Mouse (Mus musculus) thymus, adult 2 months (tissue): Measurements from ENCODE around the gene Igfbp5. TPM values are rescaled to one million over a fixed set of nuclear protein-coding genes. Genes with fewer than 3 reads are reported as not detected.

Experiments used
- DNase-seq: peaks from one replicate; pipeline ENCODE4 v3.0.0; 2021
- H3K27ac ChIP-seq: fragments of 200-500 bp; 2 replicates; pipeline ENCODE4 v1.5.1; 2012; ENCODE audit warnings: low read length, control low read depth; ENCODE audit not compliant: control insufficient read depth, insufficient read depth
- H3K27me3 ChIP-seq: fragments of 200-500 bp; 2 replicates; pipeline ENCODE4 v1.6.1; 2012; ENCODE audit warnings: mild to moderate bottlenecking, low read length, moderate library complexity, mixed read lengths; ENCODE audit not compliant: control insufficient read depth, insufficient read depth
- H3K36me3 ChIP-seq: fragments of 200-500 bp; 2 replicates; pipeline ENCODE4 v1.6.1; 2012; ENCODE audit warnings: mild to moderate bottlenecking, low read length, moderate library complexity; ENCODE audit not compliant: control insufficient read depth, insufficient read depth
- H3K4me1 ChIP-seq: fragments of 200-500 bp; replicated peaks from 2 replicates; pipeline ENCODE4 v1.6.1; 2012; ENCODE audit warnings: low read length; ENCODE audit not compliant: control insufficient read depth, insufficient read depth
- H3K4me3 ChIP-seq: fragments of 200-500 bp; 2 replicates; pipeline ENCODE4 v1.5.1; 2012; ENCODE audit warnings: mild to moderate bottlenecking, low read length, control low read depth, moderate library complexity; ENCODE audit not compliant: control insufficient read depth, insufficient read depth
- CTCF ChIP-seq: fragments of 200-500 bp; IDR thresholded peaks from 2 replicates; pipeline ENCODE4 v1.5.1; 2012; ENCODE audit warnings: mild to moderate bottlenecking, control low read depth, low read length, moderate library complexity, borderline replicate concordance; ENCODE audit not compliant: control insufficient read depth, poor library complexity, insufficient read depth; ENCODE audit errors: extremely low read depth
- POLR2A ChIP-seq: fragments of 200-500 bp; IDR thresholded peaks from 2 replicates; pipeline ENCODE4 v1.6.1; 2012; ENCODE audit warnings: mild to moderate bottlenecking, low read length, control low read depth, moderate library complexity; ENCODE audit not compliant: control insufficient read depth, poor library complexity, insufficient read depth; ENCODE audit errors: extremely low read depth
- WGBS: fragments of 180-500 bp; shearing (Covaris S2); methylation state at CpG from one replicate; pipeline ENCODE4 v1.1.7; 2018; 5-methylcytosine and 5-hydroxymethylcytosine counted together
- polyA plus RNA-seq: library from polyadenylated mRNA; depleted of rRNA; stranded (reverse); fragments of >200 nt; gene quantifications from 2 replicates; pipeline ENCODE4 v1.2.3, GENCODE M21; 2012

The Igfbp5 gene
- polyA plus RNA-seq, 1 experiment = 58.3 TPM

DNA sequence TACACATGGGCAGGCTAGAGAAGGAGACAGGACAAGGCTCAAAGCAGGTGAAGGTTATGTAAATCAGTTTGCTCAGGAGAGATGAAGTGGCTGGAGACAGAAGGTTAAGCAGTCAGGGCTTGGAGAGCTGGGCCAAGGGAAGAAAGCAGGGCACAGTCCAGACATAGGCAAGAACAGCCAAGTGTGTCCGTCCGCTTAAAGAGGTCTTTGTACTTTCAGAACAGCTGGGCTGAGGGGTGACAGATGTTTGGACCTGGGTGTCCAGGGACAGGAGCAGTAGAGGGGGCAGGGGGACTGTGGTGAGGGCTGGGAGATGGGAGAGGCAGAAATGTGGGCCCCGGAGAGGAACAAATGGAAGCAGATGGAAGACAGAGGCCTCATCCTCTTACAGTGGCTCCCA, 10.4 kb downstream of the Igfbp5 start:
- H3K27me3 ChIP-seq = no peaks in the 10 kb centered on the region
- H3K4me3 ChIP-seq = no peak overlapping the region
- no peak overlapping the region for H3K27ac ChIP-seq
- WGBS = 89% methylated on average over 3 of the region's 3 CpGs
- H3K4me1 ChIP-seq = no peaks in the 10 kb centered on the region
- H3K36me3 ChIP-seq = no peaks in the 10 kb centered on the region
- DNase-seq = no peak
- no peak for TF ChIP-seq CTCF
- TF ChIP-seq POLR2A = no peak

DNA sequence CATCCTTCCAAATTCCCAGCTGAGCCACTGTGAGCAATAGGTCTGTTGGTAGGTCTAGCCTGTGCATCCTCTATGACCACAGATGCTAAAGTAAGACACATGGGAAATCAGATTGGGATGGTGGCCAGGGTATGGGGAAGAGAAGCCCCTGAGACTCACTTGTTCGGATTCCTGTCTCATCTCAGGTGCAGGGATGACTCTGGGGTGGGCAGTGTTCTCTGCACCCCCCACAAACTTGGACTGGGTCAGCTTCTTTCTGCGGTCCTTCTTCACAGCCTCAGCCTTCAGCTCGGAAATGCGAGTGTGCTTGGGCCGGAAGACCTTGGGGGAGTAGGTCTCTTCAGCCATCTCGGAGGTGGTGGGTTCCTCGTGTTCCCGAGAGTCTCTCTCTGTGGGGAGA, 11.0 kb downstream of the Igfbp5 start:
- Histone ChIP-seq H3K4me1 (no peaks in the 10 kb centered on the region), H3K27ac (no peak overlapping the region), H3K36me3 (no peaks in the 10 kb centered on the region), H3K27me3 (no peaks in the 10 kb centered on the region), H3K4me3 (no peak overlapping the region)
- TF ChIP-seq CTCF (no peak), POLR2A (no peak)
- 92% methylated on average over 8 of the region's 8 CpGs for WGBS
- DNase-seq = no peak

DNA sequence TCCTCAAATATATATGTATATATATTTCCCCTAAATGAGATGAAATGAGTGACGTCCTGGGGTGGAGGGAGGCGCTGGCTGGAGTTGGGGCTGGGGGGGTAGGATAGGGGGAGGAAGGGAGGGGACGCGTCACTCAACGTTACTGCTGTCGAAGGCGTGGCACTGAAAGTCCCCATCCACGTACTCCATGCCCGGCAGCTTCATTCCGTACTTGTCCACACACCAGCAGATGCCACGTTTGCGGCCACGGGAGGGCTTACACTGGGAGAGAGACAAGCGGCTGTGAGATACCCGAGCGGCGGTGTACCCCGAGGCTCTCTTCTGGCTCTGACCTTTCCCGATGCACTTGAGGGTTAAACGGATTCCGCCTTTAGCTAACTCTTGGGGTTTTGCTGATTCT, 12.4 kb downstream of the Igfbp5 start:
- Histone ChIP-seq H3K27me3 (no peaks in the 10 kb centered on the region), H3K27ac (no peak overlapping the region), H3K36me3 (no peaks in the 10 kb centered on the region), H3K4me1 (no peaks in the 10 kb centered on the region), H3K4me3 (no peak overlapping the region)
- WGBS = 90% methylated on average over 21 of the region's 21 CpGs
- TF ChIP-seq POLR2A (no peak), CTCF (no peak)
- DNase-seq = no peak

DNA sequence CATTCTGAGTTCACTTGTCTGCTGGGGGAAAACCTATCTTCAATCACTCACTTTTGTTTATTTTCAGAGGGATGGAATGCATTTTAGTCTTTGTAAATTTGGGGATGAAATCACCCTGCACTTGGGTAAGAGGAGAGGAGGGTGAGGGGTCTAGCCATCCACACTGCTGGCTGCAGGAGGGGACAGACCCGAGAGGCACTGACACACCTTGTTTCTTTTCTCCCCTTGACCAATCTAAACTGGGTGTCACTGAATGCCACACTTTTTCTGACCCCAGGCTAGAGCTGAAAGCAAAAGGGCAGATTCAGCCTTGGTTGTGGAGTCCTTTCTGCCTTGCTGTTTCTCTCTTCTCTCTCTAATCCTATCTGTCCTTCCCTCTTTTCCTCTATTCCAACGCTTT, 13.0 kb downstream of the Igfbp5 start:
- H3K27ac ChIP-seq = no peak overlapping the region
- no peak for TF ChIP-seq POLR2A
- no peak for TF ChIP-seq CTCF
- H3K36me3 ChIP-seq = no peaks in the 10 kb centered on the region
- no peaks in the 10 kb centered on the region for H3K4me1 ChIP-seq
- 80% methylated on average over 2 of the region's 2 CpGs for WGBS
- no peaks in the 10 kb centered on the region for H3K27me3 ChIP-seq
- no peak for DNase-seq
- no peak overlapping the region for H3K4me3 ChIP-seq

DNA sequence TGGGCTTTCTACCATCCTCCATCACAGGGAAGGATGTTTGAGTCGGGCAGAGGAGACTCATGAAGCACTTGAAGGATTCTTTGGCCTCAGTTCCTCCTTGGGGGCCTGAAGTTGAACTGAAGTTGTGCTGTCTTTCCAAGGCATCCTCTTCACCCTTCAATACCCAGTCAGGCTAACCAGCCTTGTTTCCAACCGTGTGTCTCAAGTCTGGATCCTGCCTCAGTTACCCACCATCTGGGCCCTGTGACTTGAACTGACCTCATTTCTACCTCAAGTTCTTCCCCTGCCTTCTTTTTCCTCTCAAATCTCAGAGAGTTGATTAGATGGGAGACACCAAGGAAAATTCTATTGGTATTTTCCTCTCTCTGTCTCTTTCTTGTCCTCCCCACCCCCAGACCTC, 14.2 kb downstream of the Igfbp5 start:
- H3K4me3 ChIP-seq = no peak overlapping the region
- no peaks in the 10 kb centered on the region for H3K36me3 ChIP-seq
- H3K4me1 ChIP-seq = no peaks in the 10 kb centered on the region
- TF ChIP-seq POLR2A (no peak), CTCF (no peak)
- no peak for DNase-seq
- no peak overlapping the region for H3K27ac ChIP-seq
- no peaks in the 10 kb centered on the region for H3K27me3 ChIP-seq
- 87% methylated on average over 2 of the region's 2 CpGs for WGBS

DNA sequence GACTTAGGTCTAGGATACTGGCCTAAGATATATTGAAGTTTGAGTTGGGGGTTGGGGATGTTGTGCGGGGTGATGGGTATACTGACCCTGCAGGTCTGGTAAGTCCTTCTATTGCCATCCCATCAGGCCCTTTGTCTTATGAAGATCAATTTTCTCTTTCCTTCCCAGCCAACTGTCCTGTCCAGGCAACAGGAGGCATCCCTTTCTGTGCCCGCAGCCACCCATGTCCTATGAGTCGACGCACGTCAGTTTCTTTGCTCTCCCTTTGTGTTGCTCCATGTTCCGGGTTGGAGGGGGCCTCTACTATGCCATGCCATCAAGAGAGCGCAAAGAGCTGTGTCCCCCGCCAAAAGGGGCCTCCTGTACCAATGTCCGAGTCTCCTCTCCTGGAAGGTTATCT, 14.7 kb downstream of the Igfbp5 start:
- 96% methylated on average over 9 of the region's 9 CpGs for WGBS
- Histone ChIP-seq H3K27me3 (no peaks in the 10 kb centered on the region), H3K27ac (no peak overlapping the region), H3K4me1 (no peaks in the 10 kb centered on the region), H3K36me3 (no peaks in the 10 kb centered on the region), H3K4me3 (no peak overlapping the region)
- TF ChIP-seq CTCF = no peak
- TF ChIP-seq POLR2A = no peak
- DNase-seq = no peak

DNA sequence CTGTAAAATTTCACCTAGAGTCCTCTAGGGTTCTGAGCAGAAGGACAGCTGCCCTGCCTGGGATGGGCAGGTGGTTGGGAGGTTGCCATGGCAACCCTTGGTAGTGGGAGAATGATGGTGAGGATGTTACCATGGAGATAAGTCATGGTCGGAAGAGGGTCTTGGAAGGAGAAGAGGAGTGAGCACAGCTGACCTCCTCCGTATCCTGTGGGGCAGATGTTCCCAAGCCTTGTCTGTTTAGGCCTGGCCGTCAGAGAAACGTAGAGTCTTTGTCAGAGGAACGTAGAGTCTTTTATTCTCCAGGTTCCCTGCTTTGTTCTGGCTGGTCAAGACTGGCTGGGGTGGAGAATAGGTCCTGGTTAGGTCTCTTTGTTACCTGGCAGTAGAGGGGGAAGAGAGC, 15.8 kb downstream of the Igfbp5 start:
- 94% methylated on average over 5 of the region's 5 CpGs for WGBS
- H3K36me3 ChIP-seq = no peaks in the 10 kb centered on the region
- no peak overlapping the region for H3K27ac ChIP-seq
- H3K27me3 ChIP-seq = no peaks in the 10 kb centered on the region
- no peak for DNase-seq
- no peaks in the 10 kb centered on the region for H3K4me1 ChIP-seq
- no peak for TF ChIP-seq CTCF
- no peak for TF ChIP-seq POLR2A
- H3K4me3 ChIP-seq = no peak overlapping the region

DNA sequence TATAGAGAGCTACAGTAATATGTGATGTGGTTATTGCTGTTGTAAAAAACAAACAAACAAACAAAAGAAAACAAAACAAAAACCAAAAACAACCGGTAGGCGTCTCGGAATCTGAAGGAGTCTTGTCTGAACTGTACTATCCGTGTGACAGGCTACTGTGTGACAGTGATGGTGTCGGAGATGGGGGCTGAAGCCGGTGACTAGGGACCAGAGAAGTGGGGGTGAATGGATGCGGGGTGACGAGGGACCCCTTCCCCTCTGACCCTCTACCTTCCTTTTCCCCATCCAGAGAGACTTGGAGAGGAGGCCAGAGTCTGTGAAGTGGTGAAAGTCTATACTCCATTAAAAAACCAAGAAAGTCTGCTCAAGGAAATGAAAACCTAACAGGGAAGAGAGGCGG, 16.4 kb downstream of the Igfbp5 start:
- H3K4me1 ChIP-seq = no peaks in the 10 kb centered on the region
- H3K4me3 ChIP-seq = no peak overlapping the region
- WGBS = 88% methylated on average over 9 of the region's 9 CpGs
- H3K36me3 ChIP-seq = no peaks in the 10 kb centered on the region
- no peaks in the 10 kb centered on the region for H3K27me3 ChIP-seq
- H3K27ac ChIP-seq = no peak overlapping the region
- TF ChIP-seq CTCF (no peak), POLR2A (no peak)
- DNase-seq = no peak
